Mouse (Mus musculus) myocyte (in vitro differentiated cells): Measurements from ENCODE around the gene Dpp6. TPM values are rescaled to one million over a fixed set of nuclear protein-coding genes. Genes with fewer than 3 reads are reported as not detected.

Source experiments
- H3K27me3 ChIP-seq: one replicate; pipeline ENCODE4 v1.6.1; 2011; ENCODE audit not compliant: control insufficient read depth, insufficient read depth, insufficient read length
- H3K36me3 ChIP-seq: one replicate; pipeline ENCODE4 v1.6.1; 2011; ENCODE audit not compliant: control insufficient read depth, insufficient read depth
- H3K4me2 ChIP-seq: one replicate; pipeline ENCODE4 v1.6.1; 2011; ENCODE audit warnings: low read depth, control low read depth
- H3K4me3 ChIP-seq: one replicate; pipeline ENCODE4 v1.5.1; 2011; ENCODE audit warnings: mild to moderate bottlenecking, control low read depth, moderate library complexity
- H3K79me2 ChIP-seq: one replicate; pipeline ENCODE4 v1.6.1; 2011; ENCODE audit not compliant: control insufficient read depth, insufficient read depth
- H3ac ChIP-seq: one replicate; pipeline ENCODE4 v1.6.1; 2011; ENCODE audit not compliant: control insufficient read depth, insufficient read length
- CEBPB ChIP-seq: IDR thresholded peaks from 2 replicates; pipeline ENCODE4 v1.6.1; 2011; ENCODE audit warnings: mild to moderate bottlenecking, moderate library complexity; ENCODE audit not compliant: poor library complexity, insufficient read depth, severe bottlenecking
- E2F4 ChIP-seq: IDR thresholded peaks from one replicate; pipeline ENCODE4 v1.6.1; 2011; ENCODE audit warnings: mild to moderate bottlenecking, control low read depth, moderate library complexity; ENCODE audit not compliant: insufficient read depth
- MAX ChIP-seq: IDR thresholded peaks from one replicate; pipeline ENCODE4 v1.6.1; 2011; ENCODE audit warnings: low read depth, mild to moderate bottlenecking, control low read depth
- MYOD1 ChIP-seq, 3 experiments: IDR thresholded peaks; one replicate each; pipeline ENCODE4 v1.6.1; 2011; ENCODE audit warnings: control low read depth in 2 of 3, low read depth in 2 of 3, mild to moderate bottlenecking in 2 of 3, moderate library complexity in 1 of 3; ENCODE audit not compliant: insufficient read length in 2 of 3, control insufficient read depth in 1 of 3
- MYOG ChIP-seq, 3 experiments: IDR thresholded peaks; one replicate each; pipeline ENCODE4 v1.6.1; 2011; ENCODE audit warnings: control low read depth in 2 of 3, low read depth in 2 of 3, mild to moderate bottlenecking in 2 of 3; ENCODE audit not compliant: insufficient read length in 2 of 3, control insufficient read depth in 1 of 3, insufficient read depth in 1 of 3
- POLR2A ChIP-seq: IDR thresholded peaks from one replicate; pipeline ENCODE4 v1.6.1; 2011; ENCODE audit warnings: low read depth, mild to moderate bottlenecking, control low read depth, moderate library complexity; ENCODE audit not compliant: insufficient read length
- POLR2AphosphoS2 ChIP-seq: IDR thresholded peaks from one replicate; pipeline ENCODE4 v1.6.1; 2011; ENCODE audit warnings: low read depth, control low read depth; ENCODE audit not compliant: insufficient read length
- REST ChIP-seq: IDR thresholded peaks from one replicate; pipeline ENCODE4 v1.6.1; 2011; ENCODE audit warnings: mild to moderate bottlenecking, control low read depth, moderate library complexity; ENCODE audit not compliant: insufficient read depth, insufficient read length
- SRF ChIP-seq: IDR thresholded peaks from one replicate; pipeline ENCODE4 v1.6.1; 2011; ENCODE audit warnings: low read depth; ENCODE audit not compliant: control insufficient read depth, insufficient read length
- TCF12 ChIP-seq: IDR thresholded peaks from one replicate; pipeline ENCODE4 v1.6.1; 2011; ENCODE audit warnings: mild to moderate bottlenecking, control low read depth; ENCODE audit not compliant: poor library complexity, insufficient read depth, severe bottlenecking
- TCF3 ChIP-seq: IDR thresholded peaks from one replicate; pipeline ENCODE4 v1.6.1; 2011; ENCODE audit warnings: low read depth, control low read depth; ENCODE audit not compliant: insufficient read length
- USF1 ChIP-seq: IDR thresholded peaks from one replicate; pipeline ENCODE4 v1.6.1; 2011; ENCODE audit warnings: low read depth, mild to moderate bottlenecking, control low read depth, moderate library complexity
- polyA plus RNA-seq: library from polyadenylated mRNA; unstranded; fragments of >200 nt; fragmentation: generic; extraction: Trizol; gene quantifications from one replicate; pipeline ENCODE4 v1.2.1, GENCODE M21; 2012; ENCODE audit warnings: missing spikeins

Dpp6 gene
- polyA plus RNA-seq, 1 experiment = 0.06 TPM

- Histone ChIP-seq H3ac (no peak overlapping the region), H3K4me3 (no peak overlapping the region), H3K79me2 (no peaks in the 10 kb centered on the region), H3K36me3 (no peaks in the 10 kb centered on the region), H3K4me2 (no peak overlapping the region), H3K27me3 (no peaks in the 10 kb centered on the region)
- TF ChIP-seq TCF3 = no peak
- no peak for TF ChIP-seq MYOD1 (IDR thresholded peaks at IDR 0.05; ENCODE audit: control insufficient read depth in 1 of 3, insufficient read length in 2 of 3, low read depth in 2 of 3)
Measured at GRCm38 (mm10) chr5:27250906-27251305, 433.9 kb downstream of the Dpp6 start.

GRCm38 (mm10) chr5:27251361-27251760 lies 434.4 kb downstream of the Dpp6 start:
- H3K36me3 ChIP-seq = no peaks in the 10 kb centered on the region
- H3K27me3 ChIP-seq = no peaks in the 10 kb centered on the region
- TF ChIP-seq REST (no peak), SRF (no peak), POLR2A (no peak), MAX (no peak), CEBPB (no peak), USF1 (no peak), POLR2AphosphoS2 (no peak), TCF3 (no peak)
- H3K4me2 ChIP-seq = no peak overlapping the region
- no peak overlapping the region for H3ac ChIP-seq
- no peaks in the 10 kb centered on the region for H3K79me2 ChIP-seq
- H3K4me3 ChIP-seq = no peak overlapping the region

- H3K27me3 ChIP-seq = no peaks in the 10 kb centered on the region
- TF ChIP-seq TCF12 (no peak), POLR2A (no peak), USF1 (no peak), E2F4 (no peak), MYOG (IDR thresholded peaks at IDR 0.05; ENCODE audit: control insufficient read depth in 1 of 3, insufficient read depth in 1 of 3, insufficient read length in 2 of 3, low read depth in 2 of 3) (no peak)
Measured at GRCm38 (mm10) chr5:27255247-27255646, 438.2 kb downstream of the Dpp6 start.

GRCm38 (mm10) chr5:27258636-27259035 lies 441.6 kb downstream of the Dpp6 start:
- no peaks in the 10 kb centered on the region for H3K36me3 ChIP-seq

More at GRCm38 (mm10) chr5:27255247-27255646, 438.2 kb downstream of the Dpp6 start:
- H3ac ChIP-seq = no peak overlapping the region
- H3K36me3 ChIP-seq = no peaks in the 10 kb centered on the region
- H3K79me2 ChIP-seq = no peaks in the 10 kb centered on the region
- H3K4me3 ChIP-seq = no peak overlapping the region
- no peak overlapping the region for H3K4me2 ChIP-seq

GRCm38 (mm10) chr5:27261746-27262727 lies 445.0 kb downstream of the Dpp6 start:
- no peaks in the 10 kb centered on the region for H3K79me2 ChIP-seq
- H3K4me2 ChIP-seq = no peak overlapping the region
- H3K36me3 ChIP-seq = no peaks in the 10 kb centered on the region
- no peaks in the 10 kb centered on the region for H3K27me3 ChIP-seq
- H3ac ChIP-seq = no peak overlapping the region
- TF ChIP-seq USF1 (no peak), CEBPB (no peak), MYOG (IDR thresholded peaks at IDR 0.05; ENCODE audit: control insufficient read depth in 1 of 3, insufficient read depth in 1 of 3, insufficient read length in 2 of 3, low read depth in 2 of 3) (no peak), SRF (no peak), MYOD1 (IDR thresholded peaks at IDR 0.05; ENCODE audit: control insufficient read depth in 1 of 3, insufficient read length in 2 of 3, low read depth in 2 of 3) (no peak), POLR2AphosphoS2 (no peak), REST (no peak), TCF12 (no peak), POLR2A (no peak), TCF3 (no peak), E2F4 (no peak), MAX (no peak)
- H3K4me3 ChIP-seq = no peak overlapping the region

More at GRCm38 (mm10) chr5:27258636-27259035, 441.6 kb downstream of the Dpp6 start:
- H3K27me3 ChIP-seq = no peaks in the 10 kb centered on the region
- no peak overlapping the region for H3K4me2 ChIP-seq
- no peak overlapping the region for H3ac ChIP-seq
- no peak for TF ChIP-seq REST
- TF ChIP-seq CEBPB = no peak
- no peak for TF ChIP-seq TCF3
- TF ChIP-seq E2F4 = no peak
- TF ChIP-seq USF1 = no peak
- no peak for TF ChIP-seq MYOG (IDR thresholded peaks at IDR 0.05; ENCODE audit: control insufficient read depth in 1 of 3, insufficient read depth in 1 of 3, insufficient read length in 2 of 3, low read depth in 2 of 3)
- no peak for TF ChIP-seq POLR2A
- TF ChIP-seq TCF12 = no peak
- TF ChIP-seq POLR2AphosphoS2 = no peak
- no peak for TF ChIP-seq MAX
- no peak for TF ChIP-seq MYOD1 (IDR thresholded peaks at IDR 0.05; ENCODE audit: control insufficient read depth in 1 of 3, insufficient read length in 2 of 3, low read depth in 2 of 3)
- no peak for TF ChIP-seq SRF
- H3K79me2 ChIP-seq = no peaks in the 10 kb centered on the region
- H3K4me3 ChIP-seq = no peak overlapping the region
